Mouse (Mus musculus): Measurements from ENCODE around the gene Wnk4. TPM values are rescaled to one million over a fixed set of nuclear protein-coding genes. Genes with fewer than 3 reads are reported as not detected.

The Wnk4 gene
- polyA plus RNA-seq, 2 experiments: 5.3 to 6.4 TPM

GRCm38 (mm10) chr11:101278223-101279192 lies 18.1 kb downstream of the Wnk4 start, which contains the start of the genes Cntd1 and Coa3:
Gene Cntd1 (plus strand): TSS chr11:101279012.
Gene Coa3 (minus strand): TSS chr11:101279114.
- TF ChIP-seq EP300 (IDR thresholded peaks at IDR 0.05; ENCODE audit: low read depth) (no peak; the same call in 1 of the 2 replicates), CTCF (IDR thresholded peaks at IDR 0.05; ENCODE audit: low read depth) (peak; percentile 7; the same call in 1 of the 2 replicates)
- Histone ChIP-seq H3K36me3 (replicated peaks; ENCODE audit: control insufficient read depth, insufficient read depth, low read depth) (no peaks in the 10 kb centered on the region; the same call in 1 of the 2 replicates), H3K4me2 (ENCODE audit: low read depth) (peak within 1 kb of the TSS; percentile 93), H3K27me3 (ENCODE audit: control insufficient read depth, insufficient read depth, low read length) (no peaks in the 10 kb centered on the region; the same call in 1 of the 2 replicates), H3K4me1 (replicated peaks; ENCODE audit: control insufficient read depth in 2 of 2, insufficient read depth in 2 of 2, low read length in 1 of 2) (peaks cover 10 to 19% of the 10 kb centered on the region in 2 experiments), H3K9ac (replicated peaks) (peak within 1 kb of the TSS; percentile 82), H3K27ac (peak within 1 kb of the TSS; percentile 68), H3K9me3 (ENCODE audit: control insufficient read depth, low read length) (no peaks in the 10 kb centered on the region), H3K4me3 (ENCODE audit: insufficient read depth in 1 of 2, low read depth in 2 of 2, low read length in 2 of 2) (peak within 1 kb of the TSS; percentile 87 to 96)
- ATAC-seq (ENCODE audit: insufficient read depth): peak; percentile 90
- peak; percentile 80 to 81 (median 80) for DNase-seq (ENCODE audit: low read depth in 3 of 3, low spot score in 3 of 3)
- WGBS (ENCODE audit: insufficient replicate concordance): 2% methylated on average over 45 of the region's 45 CpGs

- H3K9me3 ChIP-seq (ENCODE audit: control insufficient read depth, low read length): no peaks in the 10 kb centered on the region
- peaks cover 10 to 19% of the 10 kb centered on the region in 2 experiments for H3K4me1 ChIP-seq (replicated peaks; ENCODE audit: control insufficient read depth in 2 of 2, insufficient read depth in 2 of 2, low read length in 1 of 2)
- H3K9ac ChIP-seq (replicated peaks): peak overlapping the region; percentile 82
- H3K4me3 ChIP-seq (ENCODE audit: insufficient read depth in 1 of 2, low read depth in 2 of 2, low read length in 2 of 2): peak overlapping the region; percentile 87 to 96
- H3K27ac ChIP-seq: no peak overlapping the region
- no peak for DNase-seq (ENCODE audit: low read depth in 3 of 3, low spot score in 3 of 3)
- TF ChIP-seq CTCF (IDR thresholded peaks at IDR 0.05; ENCODE audit: low read depth) (no peak), EP300 (IDR thresholded peaks at IDR 0.05; ENCODE audit: low read depth) (no peak)
- no peaks in the 10 kb centered on the region; the same call in 1 of the 2 replicates for H3K36me3 ChIP-seq (replicated peaks; ENCODE audit: control insufficient read depth, insufficient read depth, low read depth)
- H3K4me2 ChIP-seq (ENCODE audit: low read depth): peak overlapping the region; percentile 93
- WGBS (ENCODE audit: insufficient replicate concordance): 61% methylated on average over 14 of the region's 14 CpGs
- ATAC-seq (ENCODE audit: insufficient read depth): peak; percentile 50; the same call in 1 of the 2 replicates
- H3K27me3 ChIP-seq (ENCODE audit: control insufficient read depth, insufficient read depth, low read length): no peaks in the 10 kb centered on the region; the same call in 1 of the 2 replicates
Measured at GRCm38 (mm10) chr11:101279193-101279569, 18.8 kb downstream of the Wnk4 start.

- Histone ChIP-seq H3K4me1 (replicated peaks; ENCODE audit: control insufficient read depth in 2 of 2, insufficient read depth in 2 of 2, low read length in 1 of 2) (peaks cover 10 to 19% of the 10 kb centered on the region in 2 experiments), H3K4me2 (ENCODE audit: low read depth) (no peak overlapping the region), H3K9me3 (ENCODE audit: control insufficient read depth, low read length) (no peaks in the 10 kb centered on the region), H3K4me3 (ENCODE audit: insufficient read depth in 1 of 2, low read depth in 2 of 2, low read length in 2 of 2) (no peak overlapping the region), H3K27ac (no peak overlapping the region), H3K36me3 (replicated peaks; ENCODE audit: control insufficient read depth, insufficient read depth, low read depth) (no peaks in the 10 kb centered on the region; the same call in 1 of the 2 replicates), H3K9ac (replicated peaks) (no peak overlapping the region), H3K27me3 (ENCODE audit: control insufficient read depth, insufficient read depth, low read length) (no peaks in the 10 kb centered on the region; the same call in 1 of the 2 replicates)
- DNase-seq (ENCODE audit: low read depth in 3 of 3, low spot score in 3 of 3): no peak
- TF ChIP-seq EP300 (IDR thresholded peaks at IDR 0.05; ENCODE audit: low read depth) (no peak), CTCF (IDR thresholded peaks at IDR 0.05; ENCODE audit: low read depth) (no peak)
- 46% methylated on average over 7 of the region's 7 CpGs for WGBS (ENCODE audit: insufficient replicate concordance)
- no peak for ATAC-seq (ENCODE audit: insufficient read depth)
Measured at GRCm38 (mm10) chr11:101280837-101281236, 20.5 kb downstream of the Wnk4 start.

GRCm38 (mm10) chr11:101282896-101283295 lies 22.5 kb downstream of the Wnk4 start:
- no peaks in the 10 kb centered on the region; the same call in 1 of the 2 replicates for H3K27me3 ChIP-seq (ENCODE audit: control insufficient read depth, insufficient read depth, low read length)
- TF ChIP-seq EP300 (IDR thresholded peaks at IDR 0.05; ENCODE audit: low read depth) (no peak), CTCF (IDR thresholded peaks at IDR 0.05; ENCODE audit: low read depth) (no peak)
- peaks cover 7% of the 10 kb centered on the region for H3K36me3 ChIP-seq (replicated peaks; ENCODE audit: control insufficient read depth, insufficient read depth, low read depth)
- H3K9ac ChIP-seq (replicated peaks): no peak overlapping the region
- no peak overlapping the region for H3K4me2 ChIP-seq (ENCODE audit: low read depth)
- H3K27ac ChIP-seq: no peak overlapping the region
- no peak for DNase-seq (ENCODE audit: low read depth in 3 of 3, low spot score in 3 of 3)
- WGBS (ENCODE audit: insufficient replicate concordance): 59% methylated on average over 5 of the region's 5 CpGs
- peaks cover 2 to 10% of the 10 kb centered on the region in 2 experiments for H3K4me1 ChIP-seq (replicated peaks; ENCODE audit: control insufficient read depth in 2 of 2, insufficient read depth in 2 of 2, low read length in 1 of 2)
- H3K9me3 ChIP-seq (ENCODE audit: control insufficient read depth, low read length): no peaks in the 10 kb centered on the region
- no peak for ATAC-seq (ENCODE audit: insufficient read depth)
- no peak overlapping the region for H3K4me3 ChIP-seq (ENCODE audit: insufficient read depth in 1 of 2, low read depth in 2 of 2, low read length in 2 of 2)

GRCm38 (mm10) chr11:101283805-101284204 lies 23.4 kb downstream of the Wnk4 start:
- Histone ChIP-seq H3K36me3 (replicated peaks; ENCODE audit: control insufficient read depth, insufficient read depth, low read depth) (peaks cover 11% of the 10 kb centered on the region), H3K9me3 (ENCODE audit: control insufficient read depth, low read length) (no peaks in the 10 kb centered on the region), H3K9ac (replicated peaks) (no peak overlapping the region), H3K27ac (no peak overlapping the region), H3K4me2 (ENCODE audit: low read depth) (no peak overlapping the region), H3K4me1 (replicated peaks; ENCODE audit: control insufficient read depth in 2 of 2, insufficient read depth in 2 of 2, low read length in 1 of 2) (peaks cover 0 to 6% of the 10 kb centered on the region in 2 experiments; a peak in 2 of 4 replicates), H3K4me3 (ENCODE audit: insufficient read depth in 1 of 2, low read depth in 2 of 2, low read length in 2 of 2) (no peak overlapping the region), H3K27me3 (ENCODE audit: control insufficient read depth, insufficient read depth, low read length) (no peaks in the 10 kb centered on the region; the same call in 1 of the 2 replicates)
- DNase-seq (ENCODE audit: low read depth in 3 of 3, low spot score in 3 of 3) (no peak), ATAC-seq (ENCODE audit: insufficient read depth) (no peak)
- TF ChIP-seq CTCF (IDR thresholded peaks at IDR 0.05; ENCODE audit: low read depth): no peak
- 69% methylated on average over 4 of the region's 4 CpGs for WGBS (ENCODE audit: insufficient replicate concordance)

Data from liver, embryonic 14.5 days (tissue).